Mouse (Mus musculus): Measurements from ENCODE around the gene Maff.

DNA sequence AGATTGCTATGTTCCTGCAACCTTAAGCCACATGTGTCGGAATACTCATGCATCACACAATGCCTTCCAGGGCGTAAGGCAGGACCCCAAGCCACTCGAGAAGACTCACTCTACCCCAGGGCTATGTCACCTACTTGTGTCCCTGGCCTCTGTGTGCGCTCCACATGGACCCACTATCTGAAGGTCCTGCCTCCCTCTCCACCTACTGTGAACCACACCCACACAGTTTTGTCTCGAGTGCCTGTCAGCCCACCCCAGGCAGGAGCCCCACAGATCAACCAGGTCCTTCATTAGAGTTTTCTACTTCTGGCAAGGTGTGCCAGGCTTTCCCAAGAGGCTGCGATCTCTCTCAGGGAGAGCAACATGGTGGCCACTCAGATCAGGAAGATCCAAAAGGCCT lies 48.9 kb downstream of the Maff start:
- TF ChIP-seq TAL1 (IDR thresholded peaks at IDR 0.05; ENCODE audit: low read length) (no peak), GATA1 (IDR thresholded peaks at IDR 0.05; ENCODE audit: low read length) (no peak)
